Mouse (Mus musculus) kidney, embryonic 14.5 days (tissue): ENCODE measurements around the gene Tmem115. TPM values are rescaled to one million over a fixed set of nuclear protein-coding genes. Genes with fewer than 3 reads are reported as not detected.

ENCODE experiments used
- ATAC-seq: fragments of 200-750 bp; cut with Nextera tagmentation; 2 replicates; pipeline ENCODE4 v1.8.0; 2017; ENCODE audit warnings: moderate number of reproducible peaks, mild to moderate bottlenecking, moderate TSS enrichment, moderate library complexity; ENCODE audit not compliant: low FRiP score, low TSS enrichment
- H3K27ac ChIP-seq: fragments of 300-500 bp; sonication (generic); 2 replicates; pipeline ENCODE4 v1.5.1; 2014; ENCODE audit warnings: low read depth, mild to moderate bottlenecking, low read length, moderate library complexity, mixed read lengths
- H3K27me3 ChIP-seq: fragments of 300-500 bp; sonication (generic); 2 replicates; pipeline ENCODE4 v1.6.1; 2014; ENCODE audit warnings: mild to moderate bottlenecking, low read length; ENCODE audit not compliant: control insufficient read depth, insufficient read depth
- H3K36me3 ChIP-seq: fragments of 300-500 bp; sonication (generic); 2 replicates; pipeline ENCODE4 v1.6.1; 2014; ENCODE audit warnings: low read length, mixed read lengths; ENCODE audit not compliant: control insufficient read depth, insufficient read depth
- H3K4me1 ChIP-seq: fragments of 300-500 bp; sonication (generic); 2 replicates; pipeline ENCODE4 v1.6.1; 2014; ENCODE audit warnings: low read length, mixed read lengths; ENCODE audit not compliant: control insufficient read depth, insufficient read depth
- H3K4me2 ChIP-seq: fragments of 300-500 bp; sonication (generic); replicated peaks from 2 replicates; pipeline ENCODE4 v1.6.1; 2014; ENCODE audit warnings: low read depth, mild to moderate bottlenecking, low read length
- H3K4me3 ChIP-seq: fragments of 300-500 bp; sonication (generic); 2 replicates; pipeline ENCODE4 v1.5.1; 2014; ENCODE audit warnings: mild to moderate bottlenecking, low read length
- H3K9ac ChIP-seq: fragments of 300-500 bp; sonication (generic); 2 replicates; pipeline ENCODE4 v1.6.1; 2014; ENCODE audit warnings: low read depth, mild to moderate bottlenecking, low read length, moderate library complexity
- H3K9me3 ChIP-seq: fragments of 300-500 bp; sonication (generic); 2 replicates; pipeline ENCODE4 v1.6.1; 2016; ENCODE audit warnings: low read length; ENCODE audit not compliant: control insufficient read depth
- WGBS: fragments of 180-500 bp; shearing (Covaris S2); extraction: QIAGEN DNeasy Blood & Tissue Kit; methylation state at CpG from one replicate; pipeline ENCODE4 v1.1.7; 2014; 5-methylcytosine and 5-hydroxymethylcytosine counted together
- polyA plus RNA-seq: library from polyadenylated mRNA; unstranded; fragments of >200 nt; fragmentation: Nextera tagmentation; extraction: Ambion mirVana; gene quantifications from 2 replicates; pipeline ENCODE4 v1.2.1, GENCODE M21; 2014

Gene Tmem115
- polyA plus RNA-seq, 1 experiment from 2014 or later: 49.9 TPM

- H3K27ac ChIP-seq: no peak overlapping the region
- H3K9ac ChIP-seq: no peak overlapping the region
- H3K4me2 ChIP-seq: no peak overlapping the region; the same call in 1 of the 2 replicates
- H3K9me3 ChIP-seq: no peaks in the 10 kb centered on the region
- 93% methylated on average over 14 of the region's 14 CpGs for WGBS
- no peaks in the 10 kb centered on the region for H3K27me3 ChIP-seq
- H3K4me1 ChIP-seq: peaks cover 34% of the 10 kb centered on the region
- no peak for ATAC-seq
- H3K36me3 ChIP-seq: peaks cover 10% of the 10 kb centered on the region; the same call in 1 of the 2 replicates
- H3K4me3 ChIP-seq: no peak overlapping the region
These were observed 45.5 kb downstream of the Tmem115 start for GRCm38 (mm10) chr9:107579023-107579900.

GRCm38 (mm10) chr9:107580501-107581317 lies 47.0 kb downstream of the Tmem115 start, which contains the start of gene Hyal3:
Gene Hyal3, plus strand, starts transcription at chr9:107580818.
- H3K4me1 ChIP-seq: peaks cover 34% of the 10 kb centered on the region

GRCm38 (mm10) chr9:107581584-107581983 lies 47.8 kb downstream of the Tmem115 start:
- H3K27ac ChIP-seq: peak overlapping the region; percentile 91; the same call in 1 of the 2 replicates
- peaks cover 27% of the 10 kb centered on the region for H3K4me1 ChIP-seq
- WGBS: 71% methylated on average over 4 of the region's 4 CpGs
- peak overlapping the region; percentile 79 for H3K4me2 ChIP-seq
- H3K4me3 ChIP-seq: peak overlapping the region; percentile 62
- peak overlapping the region; percentile 77; the same call in 1 of the 2 replicates for H3K9ac ChIP-seq
- H3K9me3 ChIP-seq: no peaks in the 10 kb centered on the region
- no peak for ATAC-seq
- peaks cover 6% of the 10 kb centered on the region; the same call in 1 of the 2 replicates for H3K36me3 ChIP-seq
- H3K27me3 ChIP-seq: no peaks in the 10 kb centered on the region

More at GRCm38 (mm10) chr9:107580501-107581317, 47.0 kb downstream of the Tmem115 start, which contains the start of gene Hyal3:
- under 1% methylated on average over 32 of the region's 32 CpGs for WGBS
- no peaks in the 10 kb centered on the region for H3K27me3 ChIP-seq
- peak within 1 kb of the TSS; percentile 77 for H3K9ac ChIP-seq
- no peaks in the 10 kb centered on the region for H3K9me3 ChIP-seq
- peak within 1 kb of the TSS; percentile 62 for H3K4me3 ChIP-seq
- H3K36me3 ChIP-seq: peaks cover 6% of the 10 kb centered on the region; the same call in 1 of the 2 replicates
- peak within 1 kb of the TSS; percentile 91 for H3K27ac ChIP-seq
- ATAC-seq: peak; percentile 60
- H3K4me2 ChIP-seq: peak within 1 kb of the TSS; percentile 79

GRCm38 (mm10) chr9:107582509-107583062 lies 48.8 kb downstream of the Tmem115 start:
- Histone ChIP-seq H3K9ac (no peak overlapping the region), H3K4me2 (no peak overlapping the region), H3K27me3 (no peaks in the 10 kb centered on the region), H3K27ac (no peak overlapping the region), H3K36me3 (peaks cover 6% of the 10 kb centered on the region; the same call in 1 of the 2 replicates), H3K4me3 (no peak overlapping the region), H3K4me1 (peaks cover 18% of the 10 kb centered on the region), H3K9me3 (no peaks in the 10 kb centered on the region)
- ATAC-seq: no peak
- WGBS: 93% methylated on average over 7 of the region's 7 CpGs

GRCm38 (mm10) chr9:107583174-107583573 lies 49.4 kb downstream of the Tmem115 start:
- H3K27me3 ChIP-seq: no peaks in the 10 kb centered on the region
- H3K27ac ChIP-seq: no peak overlapping the region
- H3K4me2 ChIP-seq: no peak overlapping the region
- no peak overlapping the region for H3K9ac ChIP-seq
- H3K4me1 ChIP-seq: peaks cover 18% of the 10 kb centered on the region
- no peaks in the 10 kb centered on the region for H3K9me3 ChIP-seq
- 94% methylated on average over 14 of the region's 14 CpGs for WGBS
- H3K4me3 ChIP-seq: no peak overlapping the region
- peaks cover 6% of the 10 kb centered on the region; the same call in 1 of the 2 replicates for H3K36me3 ChIP-seq
- no peak for ATAC-seq

GRCm38 (mm10) chr9:107586504-107586903 lies 52.8 kb downstream of the Tmem115 start:
- Histone ChIP-seq H3K27ac (no peak overlapping the region), H3K9me3 (no peaks in the 10 kb centered on the region)

GRCm38 (mm10) chr9:107586974-107587832 lies 53.5 kb downstream of the Tmem115 start, which contains the start of gene Ifrd2:
Gene Ifrd2, plus strand, starts transcription at chr9:107587642.
- Histone ChIP-seq H3K27ac (0 out of 2 replicates have a peak within 1 kb of the TSS, but pooled peaks have one; percentile 24), H3K4me3 (peak within 1 kb of the TSS; percentile 83), H3K36me3 (peaks cover 33% of the 10 kb centered on the region), H3K4me1 (peaks cover 9% of the 10 kb centered on the region; the same call in 1 of the 2 replicates), H3K4me2 (peak within 1 kb of the TSS; percentile 54), H3K27me3 (no peaks in the 10 kb centered on the region), H3K9me3 (no peaks in the 10 kb centered on the region), H3K9ac (peak within 1 kb of the TSS; percentile 79)
- peak; percentile 98 for ATAC-seq
- WGBS: 13% methylated on average over 46 of the region's 46 CpGs

More at GRCm38 (mm10) chr9:107586504-107586903, 52.8 kb downstream of the Tmem115 start:
- Histone ChIP-seq H3K27me3 (no peaks in the 10 kb centered on the region), H3K4me2 (no peak overlapping the region), H3K36me3 (peaks cover 26% of the 10 kb centered on the region), H3K9ac (no peak overlapping the region), H3K4me3 (no peak overlapping the region), H3K4me1 (peaks cover 15% of the 10 kb centered on the region)
- WGBS: 85% methylated on average over 5 of the region's 5 CpGs
- ATAC-seq: no peak
